Mouse (Mus musculus) kidney, postnatal 0 days (tissue): Measurements from ENCODE around the gene Pde4d. TPM values are rescaled to one million over a fixed set of nuclear protein-coding genes. Genes with fewer than 3 reads are reported as not detected.

Experiments used
- ATAC-seq: fragments of 200-750 bp; cut with Nextera tagmentation; replicated peaks from 2 replicates; pipeline ENCODE4 v1.8.0; 2017; ENCODE audit warnings: low read depth, moderate number of reproducible peaks, moderate TSS enrichment, moderate library complexity; ENCODE audit not compliant: low FRiP score
- DNase-seq: peaks from one replicate; pipeline ENCODE4 v3.0.0-alpha.2; 2016; ENCODE audit warnings: low spot score
- H3K27ac ChIP-seq: fragments of 300-500 bp; sonication (generic); 2 replicates; pipeline ENCODE4 v1.5.1; 2014; ENCODE audit warnings: mild to moderate bottlenecking
- H3K27me3 ChIP-seq: fragments of 300-500 bp; sonication (generic); 2 replicates; pipeline ENCODE4 v1.6.1; 2014; ENCODE audit warnings: low read length, mixed read lengths; ENCODE audit not compliant: insufficient read depth
- H3K36me3 ChIP-seq: fragments of 300-500 bp; sonication (generic); 2 replicates; pipeline ENCODE4 v1.6.1; 2014; ENCODE audit warnings: low read length, mixed read lengths; ENCODE audit not compliant: insufficient read depth
- H3K4me1 ChIP-seq: fragments of 300-500 bp; sonication (generic); replicated peaks from 2 replicates; pipeline ENCODE4 v1.6.1; 2014; ENCODE audit warnings: antibody characterized with exemption, low read length, mixed read lengths; ENCODE audit not compliant: insufficient read depth
- H3K4me2 ChIP-seq: fragments of 300-500 bp; sonication (generic); 2 replicates; pipeline ENCODE4 v1.6.1; 2014; ENCODE audit warnings: mild to moderate bottlenecking, low read length, moderate library complexity, mixed read lengths
- H3K4me3 ChIP-seq: fragments of 300-500 bp; sonication (generic); replicated peaks from 2 replicates; pipeline ENCODE4 v1.5.1; 2014; ENCODE audit warnings: low read depth, low read length
- H3K9ac ChIP-seq: fragments of 300-500 bp; sonication (generic); 2 replicates; pipeline ENCODE4 v1.6.1; 2014; ENCODE audit warnings: low read depth, low read length
- H3K9me3 ChIP-seq: fragments of 300-500 bp; sonication (generic); replicated peaks from 2 replicates; pipeline ENCODE4 v1.6.1; 2016; ENCODE audit warnings: low read length, inconsistent platforms, mixed read lengths
- CTCF ChIP-seq: IDR thresholded peaks from 2 replicates; pipeline ENCODE4 v1.5.1; 2016; ENCODE audit warnings: antibody characterized with exemption, low read depth, mild to moderate bottlenecking, moderate library complexity
- WGBS: fragments of 180-500 bp; shearing (Covaris S2); extraction: QIAGEN DNeasy Blood & Tissue Kit; methylation state at CpG from one replicate; pipeline ENCODE4 v1.1.7; 2014; 5-methylcytosine and 5-hydroxymethylcytosine counted together
- polyA plus RNA-seq: library from polyadenylated mRNA; unstranded; fragments of >200 nt; fragmentation: Nextera tagmentation; extraction: Ambion mirVana; gene quantifications from 2 replicates; pipeline ENCODE4 v1.2.1, GENCODE M21; 2015

Pde4d gene
- polyA plus RNA-seq, 1 experiment from 2014 or later, result 7.1 TPM

DNA sequence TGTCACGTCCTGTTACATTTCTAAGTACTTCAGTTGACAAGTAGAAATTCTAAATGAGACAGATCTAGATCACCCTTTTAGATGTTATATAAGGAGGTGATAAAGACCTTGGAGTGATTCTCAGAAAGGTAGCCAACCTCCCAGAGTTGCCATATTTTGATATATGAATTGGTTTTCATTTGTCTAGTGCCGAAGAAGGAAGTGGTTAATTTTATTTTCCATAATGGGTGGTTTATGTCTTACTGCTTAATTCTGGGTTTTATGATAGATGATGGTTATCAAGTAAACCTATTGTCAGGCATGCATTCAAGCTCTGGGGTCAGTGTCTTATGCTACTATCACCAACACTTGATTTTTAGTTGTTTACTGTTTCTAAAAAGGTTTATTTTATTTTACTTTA lies 1.4 kb downstream of the Pde4d start:
- H3K9me3 ChIP-seq, result no peaks in the 10 kb centered on the region
- no peak overlapping the region for H3K27ac ChIP-seq
- H3K27me3 ChIP-seq, result no peaks in the 10 kb centered on the region
- no peak overlapping the region for H3K9ac ChIP-seq
- no peak overlapping the region for H3K4me3 ChIP-seq
- no peak for DNase-seq
- no peaks in the 10 kb centered on the region for H3K36me3 ChIP-seq
- no peak overlapping the region for H3K4me2 ChIP-seq
- TF ChIP-seq CTCF, result no peak
- ATAC-seq, result no peak
- no peaks in the 10 kb centered on the region for H3K4me1 ChIP-seq
- WGBS, result 82% methylated on average over 2 of the region's 2 CpGs

DNA sequence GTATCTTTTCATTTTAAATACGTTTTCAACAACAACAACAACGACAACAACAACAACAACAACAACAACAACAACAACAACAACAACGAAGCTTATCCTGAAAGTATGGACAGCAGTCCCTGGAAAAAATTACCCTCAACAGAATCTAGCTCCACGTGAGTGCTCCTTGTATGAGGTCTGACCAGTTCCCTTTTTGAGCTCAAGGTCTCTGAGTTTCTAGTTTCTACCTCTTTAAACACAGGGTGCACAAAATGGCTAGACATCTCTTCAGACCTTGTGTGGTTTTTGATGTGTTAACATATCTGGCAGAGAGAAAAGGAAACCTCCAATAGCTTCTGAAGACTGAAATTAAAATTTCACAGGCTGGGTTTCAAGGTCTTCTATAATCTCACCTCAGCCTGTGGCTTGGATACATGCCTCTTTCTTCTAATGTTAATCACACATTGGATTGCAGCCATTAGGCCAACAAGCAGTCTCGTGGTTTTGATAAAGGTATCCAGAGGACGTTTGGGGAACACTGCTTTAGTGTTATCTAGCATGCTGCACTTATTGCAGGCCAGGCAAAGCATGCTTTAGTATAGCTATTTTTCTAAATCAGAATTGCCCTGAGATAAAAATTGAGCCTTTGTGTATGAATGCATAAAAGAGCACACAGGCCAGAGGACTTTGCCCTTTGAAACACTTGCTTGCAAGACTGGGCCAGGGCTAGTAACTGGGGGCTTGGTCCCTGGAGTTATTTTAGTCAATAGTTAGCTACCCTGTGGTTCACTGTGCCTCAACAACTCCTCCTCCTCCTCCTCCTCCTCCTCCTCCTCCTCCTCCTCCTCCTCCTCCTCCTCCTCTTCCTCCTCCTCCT lies 3.5 kb downstream of the Pde4d start:
- ATAC-seq, result no peak
- H3K27ac ChIP-seq, result no peak overlapping the region

DNA sequence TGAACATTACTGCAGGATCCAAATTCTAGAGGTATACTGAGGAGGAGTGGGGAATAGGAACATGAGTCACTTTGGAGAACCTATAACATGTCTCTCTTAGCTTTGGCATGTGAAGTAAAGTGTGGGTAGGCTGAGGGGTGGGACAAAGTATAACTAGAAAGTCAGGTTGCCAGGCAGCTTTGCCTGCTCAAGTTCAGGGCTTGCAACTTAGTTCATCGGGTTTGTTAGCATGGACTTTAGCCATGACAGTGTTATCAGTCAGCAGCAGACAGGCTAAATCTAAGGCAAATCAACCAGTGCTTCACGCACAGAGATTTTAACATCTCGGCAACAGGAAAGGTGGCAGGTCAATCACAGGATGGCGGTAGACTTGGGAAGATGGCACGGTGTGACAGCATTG lies 12.8 kb downstream of the Pde4d start:
- Histone ChIP-seq H3K4me1 (no peaks in the 10 kb centered on the region), H3K36me3 (no peaks in the 10 kb centered on the region), H3K9me3 (no peaks in the 10 kb centered on the region), H3K4me2 (no peak overlapping the region), H3K27me3 (no peaks in the 10 kb centered on the region), H3K27ac (no peak overlapping the region), H3K4me3 (no peak overlapping the region), H3K9ac (no peak overlapping the region)
- TF ChIP-seq CTCF, result no peak
- 93% methylated on average over 5 of the region's 5 CpGs for WGBS
- ATAC-seq, result no peak
- no peak for DNase-seq

More for the DNA sequence above, 3.5 kb downstream of the Pde4d start:
- Histone ChIP-seq H3K27me3 (no peaks in the 10 kb centered on the region), H3K4me3 (no peak overlapping the region), H3K9ac (no peak overlapping the region), H3K4me1 (no peaks in the 10 kb centered on the region), H3K4me2 (no peak overlapping the region), H3K9me3 (no peaks in the 10 kb centered on the region), H3K36me3 (no peaks in the 10 kb centered on the region)
- TF ChIP-seq CTCF, result no peak
- no peak for DNase-seq
- WGBS, result 73% methylated on average over 6 of the region's 6 CpGs

DNA sequence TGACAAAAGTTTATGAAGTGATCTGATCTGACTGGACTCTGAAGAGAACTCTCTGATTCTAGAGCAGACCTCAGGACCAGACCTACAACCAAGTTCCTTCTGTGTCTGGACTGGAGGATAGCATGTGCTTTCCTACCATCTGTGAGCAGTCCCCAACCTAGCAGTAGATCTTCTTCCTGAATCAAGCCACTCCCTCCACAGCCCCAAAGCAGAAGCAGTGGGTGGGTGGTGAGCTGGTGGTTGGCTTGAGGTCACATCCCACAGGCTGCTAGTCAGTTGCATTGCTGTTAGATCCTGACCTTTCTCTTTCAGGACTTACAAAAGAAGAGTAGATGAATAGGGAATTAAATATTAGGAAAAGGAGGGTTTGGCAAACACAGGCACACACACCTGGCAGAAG lies 16.0 kb downstream of the Pde4d start:
- no peak overlapping the region for H3K4me2 ChIP-seq
- ATAC-seq, result no peak
- DNase-seq, result no peak
- no peak overlapping the region for H3K4me3 ChIP-seq
- H3K9me3 ChIP-seq, result no peaks in the 10 kb centered on the region
- H3K27me3 ChIP-seq, result no peaks in the 10 kb centered on the region
- H3K4me1 ChIP-seq, result no peaks in the 10 kb centered on the region
- no peak overlapping the region for H3K27ac ChIP-seq
- no peak for TF ChIP-seq CTCF
- no peaks in the 10 kb centered on the region for H3K36me3 ChIP-seq
- H3K9ac ChIP-seq, result no peak overlapping the region

DNA sequence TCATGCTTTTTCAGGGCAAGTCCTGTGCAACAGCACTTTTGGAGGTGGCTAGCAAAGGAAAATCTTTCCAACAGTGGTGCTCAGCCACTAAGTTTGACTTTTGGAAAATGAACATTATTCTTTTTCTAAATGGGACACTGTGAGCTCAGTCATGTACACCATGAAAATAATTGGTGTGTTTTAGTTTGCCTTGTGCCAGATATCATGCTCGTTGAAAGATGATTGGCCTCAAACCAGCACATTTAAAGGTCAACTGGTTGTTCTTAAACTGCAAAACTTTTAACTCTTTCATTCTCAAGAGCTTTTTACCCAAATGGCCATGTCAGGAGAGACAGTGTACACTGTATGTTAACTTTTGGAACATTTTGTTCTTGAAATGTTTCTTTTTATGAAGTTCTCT lies 17.3 kb downstream of the Pde4d start:
- no peak overlapping the region for H3K9ac ChIP-seq
- no peak overlapping the region for H3K4me2 ChIP-seq
- 25% methylated on average over 1 of the region's 1 CpGs for WGBS
- no peaks in the 10 kb centered on the region for H3K27me3 ChIP-seq
- TF ChIP-seq CTCF, result no peak
- H3K4me1 ChIP-seq, result no peaks in the 10 kb centered on the region
- no peak overlapping the region for H3K4me3 ChIP-seq
- no peaks in the 10 kb centered on the region for H3K36me3 ChIP-seq
- DNase-seq, result peak; percentile 23
- no peak for ATAC-seq
- no peak overlapping the region for H3K27ac ChIP-seq
- no peaks in the 10 kb centered on the region for H3K9me3 ChIP-seq

DNA sequence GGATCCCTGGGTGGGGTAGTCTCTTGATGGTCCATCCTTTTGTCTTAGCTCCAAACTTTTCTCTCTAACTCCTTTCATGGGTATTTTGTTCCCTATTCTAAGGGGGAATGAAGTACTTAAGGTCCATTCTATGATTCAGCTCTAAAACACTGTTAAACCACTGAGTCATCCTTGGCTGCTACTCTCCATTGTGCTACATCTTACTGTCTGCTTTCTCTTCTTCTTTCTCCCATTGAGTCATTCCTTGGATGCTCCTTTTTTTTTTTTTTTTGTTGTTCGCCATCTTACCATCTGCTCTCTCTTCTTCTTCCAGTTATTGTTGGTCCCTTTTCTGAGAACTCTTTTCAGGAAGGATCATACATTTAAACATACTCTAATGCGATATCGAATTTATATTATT lies 30.7 kb downstream of the Pde4d start:
- no peak overlapping the region for H3K4me3 ChIP-seq
- DNase-seq, result no peak
- no peak for ATAC-seq
- whole genome bisulfite sequencing, result 96% methylated on average over 3 of the region's 3 CpGs
- H3K27ac ChIP-seq, result no peak overlapping the region
- no peak overlapping the region for H3K4me2 ChIP-seq
- no peaks in the 10 kb centered on the region for H3K27me3 ChIP-seq
- TF ChIP-seq CTCF, result no peak
- no peaks in the 10 kb centered on the region for H3K36me3 ChIP-seq
- no peaks in the 10 kb centered on the region for H3K9me3 ChIP-seq
- H3K9ac ChIP-seq, result no peak overlapping the region
- no peaks in the 10 kb centered on the region for H3K4me1 ChIP-seq

DNA sequence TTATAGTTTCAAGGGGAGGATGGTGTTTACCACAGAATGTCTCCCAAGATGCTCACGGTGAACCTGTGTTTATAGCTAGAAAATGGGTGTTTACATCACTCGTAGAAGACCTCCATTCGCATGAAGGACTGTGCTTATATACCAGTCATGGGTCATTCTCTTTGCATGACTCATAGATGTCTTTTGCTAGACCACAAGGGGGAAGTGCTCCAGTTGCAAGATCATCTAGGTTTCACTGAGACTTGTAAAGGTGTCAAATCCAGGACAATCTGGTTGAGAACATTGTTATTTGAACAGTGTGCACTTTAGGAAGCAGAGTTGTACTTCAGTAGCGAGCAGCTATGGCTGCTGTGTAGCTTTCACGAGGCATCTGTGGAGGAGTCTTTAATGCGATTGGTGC lies 35.3 kb downstream of the Pde4d start:
- Histone ChIP-seq H3K36me3 (no peaks in the 10 kb centered on the region), H3K9ac (no peak overlapping the region), H3K27me3 (no peaks in the 10 kb centered on the region), H3K4me2 (no peak overlapping the region), H3K27ac (no peak overlapping the region), H3K9me3 (no peaks in the 10 kb centered on the region), H3K4me3 (no peak overlapping the region), H3K4me1 (no peaks in the 10 kb centered on the region)
- DNase-seq (no peak), ATAC-seq (no peak)
- no peak for TF ChIP-seq CTCF
- WGBS, result 75% methylated on average over 6 of the region's 6 CpGs
